Mouse (Mus musculus): ENCODE results near the gene Rtp2. TPM values are rescaled to one million over a fixed set of nuclear protein-coding genes. Genes with fewer than 3 reads are reported as not detected.

The Rtp2 gene
- not detected in 2 replicates for polyA plus RNA-seq (2015; fragmentation: Nextera tagmentation; extraction: Ambion mirVana)

DNA sequence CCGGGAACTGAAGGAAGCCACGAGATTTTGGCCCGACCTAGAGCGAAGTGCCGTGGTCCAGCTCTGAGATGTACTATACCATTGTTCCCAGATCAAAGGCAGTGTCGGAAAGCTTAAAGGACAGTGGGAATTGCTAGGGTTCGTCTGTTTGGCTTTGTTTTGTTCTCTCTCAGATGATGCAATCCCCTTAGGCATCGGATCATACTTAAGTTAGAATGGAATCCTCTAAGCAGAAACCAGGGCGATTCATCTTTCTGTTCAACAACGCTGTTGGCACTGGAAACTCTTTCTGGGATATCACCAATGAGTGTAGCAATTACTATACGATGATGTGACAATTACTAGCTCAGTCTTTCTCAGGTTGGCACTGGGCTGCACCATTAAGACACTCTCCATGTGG, at the start of gene Rtp2:
Gene Rtp2 (minus strand): TSS at position 101 of the 400 bp plus-strand sequence.
- no peak within 1 kb of the TSS for H3K9ac ChIP-seq (ENCODE audit: low read length)
- WGBS = 79% methylated on average over 11 of the region's 11 CpGs
- H3K4me1 ChIP-seq (replicated peaks; ENCODE audit: control insufficient read depth, insufficient read depth, low read length) = no peaks in the 10 kb centered on the region
- H3K4me3 ChIP-seq (ENCODE audit: low read length) = no peak within 1 kb of the TSS
- no peak for ATAC-seq (ENCODE audit: low read depth)
- no peaks in the 10 kb centered on the region for H3K27me3 ChIP-seq (ENCODE audit: control insufficient read depth, insufficient read depth, low read depth, low read length)
- H3K27ac ChIP-seq (ENCODE audit: low read length) = no peak within 1 kb of the TSS
- H3K9me3 ChIP-seq (ENCODE audit: control insufficient read depth, low read length) = no peaks in the 10 kb centered on the region
- no peak within 1 kb of the TSS for H3K4me2 ChIP-seq (ENCODE audit: low read depth, low read length)
- no peaks in the 10 kb centered on the region for H3K36me3 ChIP-seq (ENCODE audit: control insufficient read depth, insufficient read depth, low read length)

DNA sequence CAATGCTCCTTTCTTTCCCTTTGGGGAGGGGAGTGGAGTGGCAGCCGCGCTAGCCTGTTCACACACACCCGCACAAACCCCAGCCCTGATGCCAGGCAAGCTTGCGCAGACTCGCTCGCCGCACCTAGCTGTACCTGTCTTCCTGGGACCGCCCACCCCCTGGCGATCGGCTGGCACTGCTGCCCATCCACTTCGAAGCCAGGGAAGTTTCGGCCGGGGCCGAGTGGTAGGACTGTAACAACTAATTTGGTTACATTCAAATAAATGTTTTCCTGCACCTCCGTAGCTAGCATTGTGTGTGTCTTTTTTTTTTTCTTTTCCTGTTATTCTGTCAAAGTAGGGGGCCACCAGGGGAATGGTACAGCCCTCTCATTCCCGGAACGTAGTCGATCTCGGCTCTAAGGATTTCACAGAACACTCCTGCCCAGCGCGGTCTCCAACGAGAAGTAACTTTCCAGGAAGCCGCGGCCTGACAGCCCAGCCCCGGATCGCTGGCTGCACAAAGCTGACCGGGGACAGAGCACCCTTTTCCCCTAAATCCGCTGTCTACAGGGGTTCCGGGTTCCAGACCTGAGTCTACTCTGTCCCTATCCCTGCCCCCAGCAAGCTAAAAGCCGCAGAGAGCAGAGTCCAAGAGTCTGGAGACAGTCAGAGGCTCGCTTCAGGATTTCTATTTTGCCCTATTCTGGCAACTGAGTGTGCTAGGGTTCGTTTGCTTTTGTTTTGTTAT, 49.0 kb upstream of the Rtp2 start:
- Histone ChIP-seq H3K9ac (ENCODE audit: low read length) (peak overlapping the region; percentile 67), H3K9me3 (ENCODE audit: control insufficient read depth, low read length) (no peaks in the 10 kb centered on the region), H3K27me3 (ENCODE audit: control insufficient read depth, insufficient read depth, low read depth, low read length) (peaks cover 17% of the 10 kb centered on the region), H3K36me3 (ENCODE audit: control insufficient read depth, insufficient read depth, low read length) (0 out of 2 replicates have a peak, but pooled peaks cover 2% of the 10 kb centered on the region), H3K4me2 (ENCODE audit: low read depth, low read length) (peak overlapping the region; percentile 96), H3K4me1 (replicated peaks; ENCODE audit: control insufficient read depth, insufficient read depth, low read length) (peaks cover 39% of the 10 kb centered on the region), H3K27ac (ENCODE audit: low read length) (no peak overlapping the region), H3K4me3 (ENCODE audit: low read length) (peak overlapping the region; percentile 52)
- ATAC-seq (ENCODE audit: low read depth) = no peak
- WGBS = 3% methylated on average over 32 of the region's 32 CpGs

DNA sequence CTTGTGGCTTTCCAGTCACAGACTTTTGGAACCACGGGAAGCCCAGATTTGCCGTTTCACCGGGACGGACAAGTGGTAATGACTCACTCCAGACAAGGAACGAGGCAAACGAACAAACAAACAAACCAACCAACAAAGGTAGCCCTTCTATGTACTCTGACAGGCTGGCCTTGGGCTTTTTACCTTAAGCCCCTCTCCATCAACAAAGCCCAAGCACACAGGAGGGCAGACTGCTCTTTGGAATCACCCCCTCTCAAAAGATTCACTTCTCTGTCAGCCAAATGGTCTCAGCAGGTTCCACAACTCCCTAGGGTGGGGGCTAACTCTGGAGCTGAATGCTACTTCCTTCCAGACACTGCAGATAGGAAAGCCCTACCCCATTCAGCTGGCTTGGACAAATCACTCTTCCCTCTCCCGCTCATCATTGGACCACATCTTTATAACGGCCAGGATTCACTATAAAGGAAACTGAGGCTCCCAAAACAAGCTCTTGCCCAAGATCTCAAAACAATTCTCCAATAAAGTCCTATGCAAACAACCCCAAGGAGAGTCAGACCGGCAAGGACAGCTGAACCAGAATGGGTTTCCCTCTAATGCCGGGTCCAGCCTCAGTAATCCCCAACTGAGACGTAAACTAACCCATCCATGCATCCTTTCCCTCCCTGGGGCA, 48.1 kb upstream of the Rtp2 start:
- peak overlapping the region; percentile 67 for H3K9ac ChIP-seq (ENCODE audit: low read length)
- 0 out of 2 replicates have a peak, but pooled peaks cover 2% of the 10 kb centered on the region for H3K36me3 ChIP-seq (ENCODE audit: control insufficient read depth, insufficient read depth, low read length)
- H3K4me3 ChIP-seq (ENCODE audit: low read length) = peak overlapping the region; percentile 52
- H3K4me1 ChIP-seq (replicated peaks; ENCODE audit: control insufficient read depth, insufficient read depth, low read length) = peaks cover 33% of the 10 kb centered on the region
- no peak for ATAC-seq (ENCODE audit: low read depth)
- no peaks in the 10 kb centered on the region for H3K9me3 ChIP-seq (ENCODE audit: control insufficient read depth, low read length)
- H3K27me3 ChIP-seq (ENCODE audit: control insufficient read depth, insufficient read depth, low read depth, low read length) = peaks cover 17% of the 10 kb centered on the region
- no peak overlapping the region for H3K27ac ChIP-seq (ENCODE audit: low read length)
- WGBS = 21% methylated on average over 11 of the region's 11 CpGs
- H3K4me2 ChIP-seq (ENCODE audit: low read depth, low read length) = peak overlapping the region; percentile 96

DNA sequence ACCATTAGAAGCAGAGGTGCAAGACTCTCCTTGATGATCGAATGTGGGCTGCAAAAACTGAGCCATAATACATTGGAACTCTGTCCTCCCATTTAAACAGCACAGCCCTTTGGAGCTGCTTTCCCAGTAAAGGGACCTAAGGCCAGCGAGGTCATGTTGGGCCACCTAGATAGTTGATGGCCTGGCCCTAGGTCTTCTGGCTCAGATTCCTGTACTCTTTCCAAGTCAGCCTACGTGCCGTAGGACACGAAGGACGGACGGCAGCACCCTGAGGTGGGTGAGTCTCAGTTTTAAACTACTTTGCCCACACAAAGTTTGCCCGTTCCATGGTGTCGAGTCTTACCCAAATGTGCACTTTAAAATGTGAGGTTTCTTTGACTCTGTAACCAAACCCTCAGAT, 47.3 kb upstream of the Rtp2 start:
- H3K9ac ChIP-seq (ENCODE audit: low read length) = no peak overlapping the region
- H3K4me2 ChIP-seq (ENCODE audit: low read depth, low read length) = no peak overlapping the region
- WGBS = 91% methylated on average over 9 of the region's 9 CpGs

DNA sequence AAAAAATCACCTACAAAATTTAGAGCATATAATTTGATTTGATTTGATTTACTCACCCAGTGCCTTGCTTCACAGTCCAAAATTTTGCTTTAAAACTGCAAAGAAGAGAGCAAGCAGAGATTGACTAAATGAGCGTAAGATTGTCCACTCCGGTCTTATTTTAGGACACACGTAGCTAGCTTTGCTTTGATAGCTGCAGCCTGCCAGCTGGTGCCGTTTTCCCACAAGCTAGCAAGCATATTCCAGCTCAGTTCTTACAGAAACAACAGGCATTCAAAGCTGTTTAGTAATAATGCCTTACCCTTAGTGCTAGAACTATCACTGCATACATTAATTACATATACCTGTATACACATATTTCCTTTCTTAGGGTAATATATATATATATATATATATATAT, 46.3 kb upstream of the Rtp2 start:
- peaks cover 11% of the 10 kb centered on the region for H3K36me3 ChIP-seq (ENCODE audit: control insufficient read depth, insufficient read depth, low read length)
- H3K4me3 ChIP-seq (ENCODE audit: low read length) = no peak overlapping the region
- WGBS = 76% methylated on average over 4 of the region's 4 CpGs
- H3K9ac ChIP-seq (ENCODE audit: low read length) = no peak overlapping the region
- H3K4me1 ChIP-seq (replicated peaks; ENCODE audit: control insufficient read depth, insufficient read depth, low read length) = peaks cover 26% of the 10 kb centered on the region
- ATAC-seq (ENCODE audit: low read depth) = no peak
- H3K27ac ChIP-seq (ENCODE audit: low read length) = no peak overlapping the region
- H3K4me2 ChIP-seq (ENCODE audit: low read depth, low read length) = no peak overlapping the region
- H3K9me3 ChIP-seq (ENCODE audit: control insufficient read depth, low read length) = no peaks in the 10 kb centered on the region
- peaks cover 17% of the 10 kb centered on the region for H3K27me3 ChIP-seq (ENCODE audit: control insufficient read depth, insufficient read depth, low read depth, low read length)

More for the DNA sequence above, 47.3 kb upstream of the Rtp2 start:
- no peaks in the 10 kb centered on the region for H3K9me3 ChIP-seq (ENCODE audit: control insufficient read depth, low read length)
- H3K4me1 ChIP-seq (replicated peaks; ENCODE audit: control insufficient read depth, insufficient read depth, low read length) = peaks cover 33% of the 10 kb centered on the region
- no peak for ATAC-seq (ENCODE audit: low read depth)
- peaks cover 5% of the 10 kb centered on the region for H3K36me3 ChIP-seq (ENCODE audit: control insufficient read depth, insufficient read depth, low read length)
- no peak overlapping the region for H3K27ac ChIP-seq (ENCODE audit: low read length)
- peaks cover 17% of the 10 kb centered on the region for H3K27me3 ChIP-seq (ENCODE audit: control insufficient read depth, insufficient read depth, low read depth, low read length)
- no peak overlapping the region for H3K4me3 ChIP-seq (ENCODE audit: low read length)

DNA sequence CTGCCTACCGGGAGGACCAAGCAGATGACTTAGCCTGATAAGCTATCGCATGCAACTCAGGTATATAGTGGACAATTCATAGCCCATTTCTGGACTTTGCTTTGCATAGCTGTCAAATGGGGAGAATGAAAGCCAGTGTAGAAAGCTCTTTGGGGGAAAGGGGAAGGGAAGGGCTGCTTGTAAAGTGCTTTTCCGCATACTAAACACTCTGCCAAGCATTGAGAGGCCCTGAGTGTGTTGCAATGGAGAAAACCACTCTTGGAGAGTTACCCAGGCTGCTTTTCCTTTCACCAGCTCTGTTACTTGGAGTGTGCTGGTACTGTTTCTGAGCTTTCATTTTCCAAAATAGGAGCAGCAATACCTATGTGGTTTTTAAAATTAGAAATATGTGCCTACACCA, 45.5 kb upstream of the Rtp2 start:
- Histone ChIP-seq H3K27me3 (ENCODE audit: control insufficient read depth, insufficient read depth, low read depth, low read length) (peaks cover 17% of the 10 kb centered on the region), H3K4me1 (replicated peaks; ENCODE audit: control insufficient read depth, insufficient read depth, low read length) (peaks cover 22% of the 10 kb centered on the region), H3K9ac (ENCODE audit: low read length) (no peak overlapping the region), H3K4me3 (ENCODE audit: low read length) (no peak overlapping the region), H3K9me3 (ENCODE audit: control insufficient read depth, low read length) (no peaks in the 10 kb centered on the region), H3K4me2 (ENCODE audit: low read depth, low read length) (no peak overlapping the region), H3K27ac (ENCODE audit: low read length) (no peak overlapping the region), H3K36me3 (ENCODE audit: control insufficient read depth, insufficient read depth, low read length) (peaks cover 11% of the 10 kb centered on the region)
- ATAC-seq (ENCODE audit: low read depth) = 0 out of 2 replicates have a peak, but pooled peaks have one; percentile 15
- 70% methylated on average over 3 of the region's 3 CpGs for WGBS

DNA sequence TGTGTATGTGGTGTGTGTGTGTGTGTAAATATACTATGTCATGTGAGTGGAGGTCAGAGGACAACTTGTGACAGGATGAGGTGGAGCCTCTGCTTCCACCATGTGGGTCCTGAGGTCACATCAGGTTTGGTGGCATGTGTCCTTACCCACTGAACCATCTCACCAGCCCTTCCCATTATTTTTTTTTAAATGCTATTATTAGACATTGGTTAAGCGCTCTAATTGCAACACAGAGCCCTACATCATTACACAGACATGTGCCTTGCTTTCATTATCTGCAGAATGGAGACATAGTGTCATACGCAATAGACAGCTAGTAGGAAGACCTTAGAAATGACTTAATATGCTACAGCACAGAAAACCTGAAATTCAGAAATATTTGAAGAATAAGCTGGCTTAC, 44.0 kb upstream of the Rtp2 start:
- H3K36me3 ChIP-seq (ENCODE audit: control insufficient read depth, insufficient read depth, low read length) = peaks cover 14% of the 10 kb centered on the region
- H3K9me3 ChIP-seq (ENCODE audit: control insufficient read depth, low read length) = no peaks in the 10 kb centered on the region
- no peak overlapping the region for H3K4me3 ChIP-seq (ENCODE audit: low read length)
- no peak overlapping the region for H3K4me2 ChIP-seq (ENCODE audit: low read depth, low read length)
- ATAC-seq (ENCODE audit: low read depth) = no peak
- H3K9ac ChIP-seq (ENCODE audit: low read length) = no peak overlapping the region
- H3K27me3 ChIP-seq (ENCODE audit: control insufficient read depth, insufficient read depth, low read depth, low read length) = peaks cover 12% of the 10 kb centered on the region; the same call in 1 of the 2 replicates
- H3K27ac ChIP-seq (ENCODE audit: low read length) = no peak overlapping the region
- 91% methylated on average over 2 of the region's 2 CpGs for WGBS
- H3K4me1 ChIP-seq (replicated peaks; ENCODE audit: control insufficient read depth, insufficient read depth, low read length) = peaks cover 11% of the 10 kb centered on the region

DNA sequence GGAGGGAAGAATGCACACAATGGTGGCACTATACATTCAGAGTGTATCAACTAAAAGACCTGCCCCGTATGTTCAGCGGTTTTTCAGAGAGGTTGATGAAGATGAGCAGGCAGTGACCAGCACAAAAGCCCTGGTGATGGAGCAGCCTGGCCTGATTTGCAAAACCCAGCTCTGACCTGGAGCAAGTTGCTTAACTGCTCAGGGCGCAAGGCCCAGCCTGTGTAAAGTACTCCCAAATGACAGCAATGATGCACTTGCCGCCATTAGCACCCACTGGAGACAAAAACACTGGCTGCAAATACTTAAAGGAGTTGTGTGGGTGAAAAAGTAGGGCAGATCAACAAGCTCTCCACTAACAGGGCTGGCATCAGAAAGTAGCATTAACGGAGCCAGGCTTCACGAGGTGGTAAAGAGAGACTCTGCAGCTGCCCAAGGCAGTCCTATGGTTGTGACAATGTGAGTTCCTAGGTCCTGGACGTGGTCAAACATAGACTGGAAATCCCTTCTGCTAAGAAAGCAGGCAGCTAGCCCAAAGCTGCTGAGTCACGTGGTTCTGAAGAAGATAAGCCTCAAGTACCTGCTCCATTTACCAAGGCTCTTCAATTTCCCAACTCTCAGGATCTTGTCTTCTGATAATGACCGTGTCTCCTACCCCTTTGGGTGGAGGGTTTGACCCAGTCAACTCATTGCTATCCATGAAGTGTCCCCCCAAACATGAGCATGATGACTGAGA, 41.6 kb upstream of the Rtp2 start:
- Histone ChIP-seq H3K4me2 (ENCODE audit: low read depth, low read length) (no peak overlapping the region), H3K4me1 (replicated peaks; ENCODE audit: control insufficient read depth, insufficient read depth, low read length) (no peaks in the 10 kb centered on the region; the same call in 1 of the 2 replicates), H3K9me3 (ENCODE audit: control insufficient read depth, low read length) (no peaks in the 10 kb centered on the region), H3K27me3 (ENCODE audit: control insufficient read depth, insufficient read depth, low read depth, low read length) (no peaks in the 10 kb centered on the region), H3K9ac (ENCODE audit: low read length) (no peak overlapping the region), H3K36me3 (ENCODE audit: control insufficient read depth, insufficient read depth, low read length) (peaks cover 14% of the 10 kb centered on the region), H3K27ac (ENCODE audit: low read length) (no peak overlapping the region), H3K4me3 (ENCODE audit: low read length) (no peak overlapping the region)
- 75% methylated on average over 9 of the region's 9 CpGs for WGBS
- no peak for ATAC-seq (ENCODE audit: low read depth)

DNA sequence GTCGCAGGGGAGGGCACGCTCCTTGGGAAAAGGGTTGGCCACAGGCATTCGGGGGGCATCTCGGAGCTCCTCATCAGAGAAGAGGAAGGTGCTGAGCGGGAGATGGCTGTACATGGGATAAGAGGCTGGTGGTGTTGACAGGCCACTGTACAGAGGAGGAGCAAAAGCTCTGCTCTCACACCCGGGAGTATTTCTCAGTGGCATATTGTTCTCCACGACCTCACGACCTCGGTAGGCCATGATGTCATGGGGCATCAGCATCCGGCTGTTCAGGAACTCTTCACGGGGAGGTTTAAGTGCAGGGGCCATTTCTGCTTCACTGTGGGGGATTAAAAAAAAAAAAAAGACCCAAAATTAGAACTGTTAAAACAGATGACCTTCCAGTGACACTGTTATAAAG, 40.7 kb upstream of the Rtp2 start:
- H3K36me3 ChIP-seq (ENCODE audit: control insufficient read depth, insufficient read depth, low read length) = peaks cover 19% of the 10 kb centered on the region
- ATAC-seq (ENCODE audit: low read depth) = no peak
- H3K4me2 ChIP-seq (ENCODE audit: low read depth, low read length) = no peak overlapping the region
- H3K9me3 ChIP-seq (ENCODE audit: control insufficient read depth, low read length) = no peaks in the 10 kb centered on the region
- no peaks in the 10 kb centered on the region for H3K27me3 ChIP-seq (ENCODE audit: control insufficient read depth, insufficient read depth, low read depth, low read length)
- H3K4me3 ChIP-seq (ENCODE audit: low read length) = no peak overlapping the region
- 80% methylated on average over 11 of the region's 11 CpGs for WGBS
- H3K4me1 ChIP-seq (replicated peaks; ENCODE audit: control insufficient read depth, insufficient read depth, low read length) = no peaks in the 10 kb centered on the region; the same call in 1 of the 2 replicates
- no peak overlapping the region for H3K9ac ChIP-seq (ENCODE audit: low read length)
- no peak overlapping the region for H3K27ac ChIP-seq (ENCODE audit: low read length)
